Mouse (Mus musculus): ENCODE data around the gene Btbd35f10. TPM values are rescaled to one million over a fixed set of nuclear protein-coding genes. Genes with fewer than 3 reads are reported as not detected.
"Not testable (repeated sequence)": the region's sequence is repeated elsewhere in the genome, so short reads cannot be mapped to it uniquely, and the experiment has no call there.

Btbd35f10 gene
- total RNA-seq (2022) = not detected

DNA sequence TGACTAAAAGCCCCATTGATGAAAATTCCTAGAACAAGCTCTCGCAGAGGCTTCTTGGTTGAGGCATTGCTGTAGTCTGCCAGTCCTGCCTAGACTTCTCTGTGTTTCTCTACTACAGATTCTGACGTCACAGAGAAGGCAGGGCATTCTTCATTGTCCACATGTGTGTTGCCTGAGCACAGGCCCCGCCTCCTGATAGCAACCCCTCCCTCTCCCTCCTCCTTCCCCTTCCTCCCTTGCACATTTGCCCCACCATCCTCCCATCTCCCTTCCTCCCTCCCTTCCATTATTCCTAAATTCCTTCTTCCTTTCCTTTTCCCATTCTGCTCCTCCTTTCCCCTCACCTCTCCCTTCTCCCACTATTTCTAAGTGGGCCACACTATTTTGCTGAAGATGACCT is at the start of gene Btbd35f10:
Gene Btbd35f10, minus strand, starts transcription at position 101 of the 400 bp plus-strand sequence.
- not testable (repeated sequence) for DNase-seq

Other genes starting within 250 kb of the Btbd35f10 start
- not detected for gene Btbd35f18, start 52.7 kb downstream of the Btbd35f10 start, total RNA-seq (2022)
- gene Btbd35f16, start 204.1 kb upstream of the Btbd35f10 start, total RNA-seq (2022) = not detected

All from adrenal gland, adult 8-10 months (tissue).